Mouse (Mus musculus) MEL (cell line): ENCODE measurements around the gene Dnajc7. TPM values are rescaled to one million over a fixed set of nuclear protein-coding genes. Genes with fewer than 3 reads are reported as not detected.
"Not testable (repeated sequence)": the region's sequence is repeated elsewhere in the genome, so short reads cannot be mapped to it uniquely, and the experiment has no call there.

Experiments used
- DNase-seq: peaks from one replicate; pipeline ENCODE4 v3.0.0; 2011; ENCODE audit warnings: low read depth, low spot score
- H3K27ac ChIP-seq: 2 replicates; pipeline ENCODE4 v1.5.1; 2012; ENCODE audit warnings: low read depth, mild to moderate bottlenecking, control low read depth, low read length, moderate library complexity; ENCODE audit not compliant: control insufficient read depth
- H3K27me3 ChIP-seq, 2 experiments: fragments of 150-350 bp in 1 of 2; sonication (generic) in 1 of 2; 2 replicates each; pipeline ENCODE4 v1.6.1; 2012; ENCODE audit warnings: low read length in 2 of 2, mild to moderate bottlenecking in 2 of 2, improper control_type of control experiment in 1 of 2, moderate library complexity in 1 of 2; ENCODE audit not compliant: insufficient read depth in 2 of 2, control insufficient read depth in 1 of 2
- H3K36me3 ChIP-seq, 2 experiments: 2 replicates each; pipeline ENCODE4 v1.6.1; 2012 to 2014; ENCODE audit warnings: low read length in 2 of 2, improper control_type of control experiment in 1 of 2, inconsistent platforms in 1 of 2, mild to moderate bottlenecking in 1 of 2; ENCODE audit not compliant: insufficient read depth in 2 of 2, control insufficient read depth in 1 of 2
- H3K4me1 ChIP-seq, 2 experiments: fragments of 150-350 bp in 1 of 2; sonication (generic) in 1 of 2; 2 replicates each; pipeline ENCODE4 v1.6.1; 2012; ENCODE audit warnings: low read length in 2 of 2, improper control_type of control experiment in 1 of 2, mild to moderate bottlenecking in 1 of 2; ENCODE audit not compliant: insufficient read depth in 2 of 2, control insufficient read depth in 1 of 2
- H3K4me3 ChIP-seq, 2 experiments: fragments of 150-350 bp in 1 of 2; sonication (generic) in 1 of 2; 2 replicates each; pipeline ENCODE4 v1.5.1; 2012; ENCODE audit warnings: low read depth in 2 of 2, low read length in 2 of 2, mild to moderate bottlenecking in 2 of 2, moderate library complexity in 2 of 2, control low read depth in 1 of 2, improper control_type of control experiment in 1 of 2; ENCODE audit not compliant: control insufficient read depth in 1 of 2, insufficient read depth in 1 of 2
- H3K79me2 ChIP-seq: 2 replicates; pipeline ENCODE4 v1.6.1; 2012; ENCODE audit warnings: mild to moderate bottlenecking, low read length, moderate library complexity; ENCODE audit not compliant: control insufficient read depth, poor library complexity, insufficient read depth
- H3K9ac ChIP-seq: 2 replicates; pipeline ENCODE4 v1.6.1; 2012; ENCODE audit warnings: low read depth, mild to moderate bottlenecking, control low read depth, low read length, moderate library complexity; ENCODE audit not compliant: control insufficient read depth, poor library complexity, severe bottlenecking
- H3K9me3 ChIP-seq: fragments of 150-350 bp; sonication (generic); replicated peaks from 2 replicates; pipeline ENCODE4 v1.6.1; 2012; ENCODE audit warnings: mild to moderate bottlenecking, low read length, improper control_type of control experiment, moderate library complexity; ENCODE audit not compliant: insufficient read depth
- CHD1 ChIP-seq: IDR thresholded peaks from 2 replicates; pipeline ENCODE4 v1.6.1; 2012; ENCODE audit warnings: low read depth, mild to moderate bottlenecking, inconsistent platforms, low read length, improper control_type of control experiment
- CTCF ChIP-seq, 3 experiments: IDR thresholded peaks in 2 of 3; conservative IDR thresholded peaks in 1 of 3; 2 replicates each; pipeline ENCODE4 v1.5.1; 2011 to 2012; ENCODE audit warnings: low read length in 3 of 3, low read depth in 2 of 3, mild to moderate bottlenecking in 2 of 3, improper control_type of control experiment in 1 of 3, inconsistent platforms in 1 of 3, mixed read lengths in 1 of 3, moderate library complexity in 1 of 3; ENCODE audit not compliant: control insufficient read depth in 1 of 3, insufficient read depth in 1 of 3, poor library complexity in 1 of 3, severe bottlenecking in 1 of 3
- ELF1 ChIP-seq: IDR thresholded peaks from 2 replicates; pipeline ENCODE4 v1.6.1; 2014; ENCODE audit warnings: low read depth, mild to moderate bottlenecking, inconsistent platforms, low read length, improper control_type of control experiment, moderate library complexity
- EP300 ChIP-seq, 2 experiments: IDR thresholded peaks; 2 replicates each; pipeline ENCODE4 v1.6.1; 2011; ENCODE audit warnings: improper control_type of control experiment in 2 of 2, low read length in 2 of 2, low read depth in 1 of 2, mild to moderate bottlenecking in 1 of 2
- GABPA ChIP-seq: IDR thresholded peaks from 2 replicates; pipeline ENCODE4 v1.6.1; 2012; ENCODE audit warnings: low read depth, mild to moderate bottlenecking, inconsistent platforms, low read length, improper control_type of control experiment, moderate library complexity
- GATA1 ChIP-seq: IDR thresholded peaks from 2 replicates; pipeline ENCODE4 v1.6.1; 2011; ENCODE audit warnings: low read depth, low read length, improper control_type of control experiment
- KAT2A ChIP-seq: conservative IDR thresholded peaks from 2 replicates; pipeline ENCODE4 v1.6.1; 2012; ENCODE audit warnings: low read depth, low read length, improper control_type of control experiment, inconsistent platforms
- MAFK ChIP-seq: IDR thresholded peaks from 2 replicates; pipeline ENCODE4 v1.6.1; 2011; ENCODE audit warnings: low read depth, mild to moderate bottlenecking, low read length, improper control_type of control experiment, borderline replicate concordance
- MAX ChIP-seq: IDR thresholded peaks from 2 replicates; pipeline ENCODE4 v1.6.1; 2011; ENCODE audit warnings: low read length, improper control_type of control experiment
- MEF2A ChIP-seq: IDR thresholded peaks from 2 replicates; pipeline ENCODE4 v1.6.1; 2014; ENCODE audit warnings: low read depth, mild to moderate bottlenecking, inconsistent platforms, low read length, improper control_type of control experiment; ENCODE audit not compliant: poor library complexity, insufficient replicate concordance, severe bottlenecking; ENCODE audit errors: extremely low read depth
- MXI1 ChIP-seq: IDR thresholded peaks from 2 replicates; pipeline ENCODE4 v1.6.1; 2011; ENCODE audit warnings: mild to moderate bottlenecking, low read depth, low read length, improper control_type of control experiment
- MYB ChIP-seq: IDR thresholded peaks from 2 replicates; pipeline ENCODE4 v1.6.1; 2011; ENCODE audit warnings: mild to moderate bottlenecking, low read depth, low read length, improper control_type of control experiment
- NRF1 ChIP-seq: IDR thresholded peaks from 2 replicates; pipeline ENCODE4 v1.6.1; 2014; ENCODE audit warnings: low read depth, mild to moderate bottlenecking, inconsistent platforms, low read length, improper control_type of control experiment, moderate library complexity; ENCODE audit not compliant: poor library complexity, insufficient read depth, severe bottlenecking
- POLR2AphosphoS5 ChIP-seq: IDR thresholded peaks from 2 replicates; pipeline ENCODE4 v1.6.1; 2012; ENCODE audit warnings: low read depth, borderline replicate concordance, mild to moderate bottlenecking, inconsistent platforms, low read length, moderate library complexity, mixed read lengths
- SIN3A ChIP-seq: IDR thresholded peaks from 2 replicates; pipeline ENCODE4 v1.6.1; 2012; ENCODE audit warnings: low read length, improper control_type of control experiment, inconsistent platforms
- USF1 ChIP-seq: IDR thresholded peaks from 2 replicates; pipeline ENCODE4 v1.6.1; 2014; ENCODE audit warnings: low read depth, mild to moderate bottlenecking, inconsistent platforms, low read length, improper control_type of control experiment, moderate library complexity
- ZC3H11A ChIP-seq: IDR thresholded peaks from 2 replicates; pipeline ENCODE4 v1.6.1; 2012; ENCODE audit warnings: low read depth, mild to moderate bottlenecking, inconsistent platforms, low read length, improper control_type of control experiment
- ZKSCAN1 ChIP-seq: IDR thresholded peaks from 2 replicates; pipeline ENCODE4 v1.6.1; 2012; ENCODE audit warnings: low read depth, mild to moderate bottlenecking, inconsistent platforms, low read length, improper control_type of control experiment, moderate library complexity
- ZMIZ1 ChIP-seq: IDR thresholded peaks from 2 replicates; pipeline ENCODE4 v1.6.1; 2012; ENCODE audit warnings: low read depth, mild to moderate bottlenecking, inconsistent platforms, low read length, improper control_type of control experiment, moderate library complexity
- polyA plus RNA-seq, 2 experiments: library from polyadenylated mRNA; stranded (reverse) in 1 of 2; unstranded in 1 of 2; fragments of >175 nt in 1 of 2; fragments of >200 nt in 1 of 2; gene quantifications; 2 replicates each; pipeline versions ENCODE4 v1.2.1 to v1.2.4; 2012; ENCODE audit warnings: low replicate concordance in 2 of 2, low read depth in 1 of 2; ENCODE audit not compliant: insufficient read length in 2 of 2, insufficient read depth in 1 of 2, missing spikeins in 1 of 2
- total RNA-seq: library from RNA; depleted of rRNA; stranded (reverse); fragments of 300-350 nt; gene quantifications from 2 replicates; pipeline ENCODE4 v1.2.3, GENCODE M21; 2012

Dnajc7 gene
- total and polyA plus RNA-seq, 3 experiments: 230 to 452 (median 346) TPM

DNA sequence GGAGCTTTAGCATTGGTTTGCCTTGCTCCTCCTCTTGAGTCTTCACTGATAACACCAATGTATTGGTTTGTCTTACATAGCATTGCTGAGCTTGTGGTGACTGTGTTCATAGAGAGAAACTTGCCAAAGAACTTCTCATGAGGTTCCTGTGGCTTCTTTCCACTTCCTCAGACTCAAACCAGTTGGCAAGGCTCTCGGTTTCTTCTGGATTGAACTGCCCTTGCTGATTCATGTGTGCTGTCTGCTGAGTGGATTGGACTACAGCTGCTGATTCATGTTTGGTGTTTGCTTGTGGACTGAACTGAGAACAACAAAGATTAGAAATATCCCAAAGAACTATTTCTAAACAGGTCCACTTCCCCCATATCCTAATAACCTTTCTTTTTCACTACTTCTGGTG is 84.0 kb downstream of the Dnajc7 start:
- Histone ChIP-seq H3K9ac (no peak overlapping the region), H3K79me2 (no peaks in the 10 kb centered on the region), H3K4me3 (no peak overlapping the region), H3K36me3 (no peaks in the 10 kb centered on the region), H3K9me3 (no peaks in the 10 kb centered on the region), H3K27me3 (no peaks in the 10 kb centered on the region), H3K4me1 (0 out of 4 replicates have a peak, but pooled peaks cover 0 to 3% of the 10 kb centered on the region in 2 experiments), H3K27ac (no peak overlapping the region)
- DNase-seq: peak; percentile 67
- no peak for TF ChIP-seq GABPA
- TF ChIP-seq ZC3H11A: no peak
- TF ChIP-seq ZMIZ1: no peak
- no peak for TF ChIP-seq MXI1
- no peak for TF ChIP-seq MAX
- no peak for TF ChIP-seq ELF1
- no peak for TF ChIP-seq POLR2AphosphoS5
- no peak for TF ChIP-seq EP300 (IDR thresholded peaks at IDR 0.05; ENCODE audit: low read depth in 1 of 2, low read length in 2 of 2)
- TF ChIP-seq ZKSCAN1: no peak
- no peak for TF ChIP-seq CTCF (IDR thresholded peaks at IDR 0.05 in 2 of 3, conservative IDR thresholded peaks at IDR 0.05 in 1 of 3; ENCODE audit: control insufficient read depth in 1 of 3, insufficient read depth in 1 of 3, low read depth in 2 of 3, low read length in 3 of 3, poor library complexity in 1 of 3, severe bottlenecking in 1 of 3)
- no peak for TF ChIP-seq MYB
- TF ChIP-seq MEF2A: no peak
- TF ChIP-seq NRF1: no peak
- no peak for TF ChIP-seq USF1
- TF ChIP-seq CHD1: no peak
- no peak for TF ChIP-seq MAFK
- TF ChIP-seq GATA1: no peak
- no peak for TF ChIP-seq SIN3A
- TF ChIP-seq KAT2A: no peak

DNA sequence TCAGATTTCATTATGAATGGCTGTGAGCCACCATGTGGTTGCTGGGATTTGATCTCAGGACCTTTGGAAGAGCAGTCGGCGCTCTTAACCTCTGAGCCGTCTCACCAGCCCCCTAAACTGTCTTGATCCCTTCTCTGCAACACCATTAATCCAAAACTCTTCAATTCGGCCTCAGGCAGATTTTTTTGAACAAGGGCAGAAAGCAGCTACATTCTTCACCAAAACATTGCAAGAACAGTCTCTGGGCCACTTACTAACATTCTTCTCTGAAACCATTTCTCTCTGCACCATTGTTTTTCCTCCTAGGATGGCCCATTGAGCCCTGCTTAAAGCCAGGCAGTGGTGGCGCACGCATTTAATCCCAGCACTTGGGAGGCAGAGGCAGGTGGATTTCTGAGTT is 85.1 kb downstream of the Dnajc7 start:
- H3K9ac ChIP-seq, H3K27me3 ChIP-seq, H3K36me3 ChIP-seq, H3K27ac ChIP-seq, H3K79me2 ChIP-seq, H3K9me3 ChIP-seq, DNase-seq, H3K4me3 ChIP-seq, H3K4me1 ChIP-seq: not testable (repeated sequence)

DNA sequence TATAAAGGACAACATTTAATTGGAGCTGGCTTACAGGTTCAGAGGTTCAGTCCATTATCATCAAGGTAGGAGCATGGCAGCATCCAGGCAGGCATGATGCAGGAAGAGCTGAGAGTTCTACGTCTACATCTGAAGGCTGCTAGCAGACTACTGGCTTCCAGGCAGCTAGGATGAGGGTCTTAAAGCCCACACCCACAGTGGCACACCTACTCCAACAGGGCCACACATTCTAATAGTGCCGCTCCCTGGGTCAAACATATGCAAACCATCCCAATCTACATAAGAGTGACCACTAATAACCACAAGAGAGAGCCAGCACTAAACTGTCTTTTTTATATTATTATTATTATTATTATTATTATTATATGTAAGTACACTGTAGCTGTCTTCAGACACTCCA is 85.6 kb downstream of the Dnajc7 start:
- not testable (repeated sequence) for H3K9ac ChIP-seq, H3K4me3 ChIP-seq, H3K79me2 ChIP-seq, H3K27me3 ChIP-seq, H3K36me3 ChIP-seq, H3K27ac ChIP-seq, H3K4me1 ChIP-seq, DNase-seq, H3K9me3 ChIP-seq
